Mouse (Mus musculus) heart, adult 8-10 months (tissue): ENCODE results near the gene Galnt12. TPM values are rescaled to one million over a fixed set of nuclear protein-coding genes. Genes with fewer than 3 reads are reported as not detected.

Experiments
- DNase-seq: peaks from one replicate; pipeline ENCODE4 v3.0.0; 2022; ENCODE audit warnings: low spot score
- total RNA-seq, 4 experiments: library from RNA; stranded (reverse); gene quantifications; 2 replicates each; pipeline ENCODE4 v1.2.4; 2022

Galnt12 gene
- total RNA-seq, 4 experiments from 2014 or later = 0.14 to 0.44 (median 0.24) TPM

GRCm38 (mm10) chr4:47093647-47094046 lies 1.9 kb downstream of the Galnt12 start:
- DNase-seq = no peak

DNA sequence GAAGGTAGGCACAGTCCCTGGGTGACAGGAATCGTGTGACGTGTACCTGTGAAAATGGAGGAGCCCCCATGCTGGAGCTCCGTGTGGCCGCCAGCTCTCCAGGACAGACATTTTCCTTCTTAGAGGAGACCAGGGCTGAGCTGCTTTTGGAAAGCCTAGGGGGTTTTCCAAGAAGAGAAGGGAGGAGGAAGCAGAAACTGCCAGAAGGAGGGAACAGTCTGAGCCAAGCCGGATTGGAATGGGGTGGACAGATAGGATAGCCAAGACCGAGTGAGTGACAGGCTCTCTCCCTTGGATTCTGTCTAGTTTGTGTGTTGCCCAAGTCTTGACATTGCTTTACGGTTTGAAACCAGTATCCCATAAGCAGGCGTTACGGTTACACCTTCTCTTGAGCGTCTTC lies 11.9 kb downstream of the Galnt12 start:
- no peak for DNase-seq

DNA sequence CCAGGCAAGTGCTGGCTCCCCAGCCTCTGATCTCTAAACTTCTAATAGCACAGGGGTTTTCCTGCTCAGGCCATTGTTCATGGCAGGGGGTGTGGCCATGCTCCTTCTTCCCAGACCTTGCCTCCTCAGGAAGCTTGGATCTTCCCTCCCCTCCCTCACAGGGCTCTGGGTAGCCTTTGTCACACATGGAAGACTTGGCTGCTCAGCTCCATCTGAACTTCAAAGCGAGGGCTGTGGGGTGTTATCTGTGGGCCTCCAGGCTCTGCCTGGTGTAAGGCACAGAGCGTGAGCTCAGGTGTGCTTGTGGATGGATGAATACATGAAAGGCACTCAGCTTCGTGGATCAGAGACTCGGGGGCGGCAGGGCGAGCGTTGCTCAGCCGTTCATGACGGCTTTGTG lies 20.2 kb downstream of the Galnt12 start:
- DNase-seq = no peak

GRCm38 (mm10) chr4:47112560-47112959 lies 20.9 kb downstream of the Galnt12 start:
- DNase-seq = no peak

GRCm38 (mm10) chr4:47122051-47122706 lies 30.5 kb downstream of the Galnt12 start:
- no peak for DNase-seq

GRCm38 (mm10) chr4:47124140-47124711 lies 32.5 kb downstream of the Galnt12 start:
- DNase-seq = no peak

- DNase-seq = no peak
Observed at GRCm38 (mm10) chr4:47128515-47128914, 36.8 kb downstream of the Galnt12 start.

- DNase-seq = no peak
Observed at GRCm38 (mm10) chr4:47129572-47129971, 37.9 kb downstream of the Galnt12 start.

DNA sequence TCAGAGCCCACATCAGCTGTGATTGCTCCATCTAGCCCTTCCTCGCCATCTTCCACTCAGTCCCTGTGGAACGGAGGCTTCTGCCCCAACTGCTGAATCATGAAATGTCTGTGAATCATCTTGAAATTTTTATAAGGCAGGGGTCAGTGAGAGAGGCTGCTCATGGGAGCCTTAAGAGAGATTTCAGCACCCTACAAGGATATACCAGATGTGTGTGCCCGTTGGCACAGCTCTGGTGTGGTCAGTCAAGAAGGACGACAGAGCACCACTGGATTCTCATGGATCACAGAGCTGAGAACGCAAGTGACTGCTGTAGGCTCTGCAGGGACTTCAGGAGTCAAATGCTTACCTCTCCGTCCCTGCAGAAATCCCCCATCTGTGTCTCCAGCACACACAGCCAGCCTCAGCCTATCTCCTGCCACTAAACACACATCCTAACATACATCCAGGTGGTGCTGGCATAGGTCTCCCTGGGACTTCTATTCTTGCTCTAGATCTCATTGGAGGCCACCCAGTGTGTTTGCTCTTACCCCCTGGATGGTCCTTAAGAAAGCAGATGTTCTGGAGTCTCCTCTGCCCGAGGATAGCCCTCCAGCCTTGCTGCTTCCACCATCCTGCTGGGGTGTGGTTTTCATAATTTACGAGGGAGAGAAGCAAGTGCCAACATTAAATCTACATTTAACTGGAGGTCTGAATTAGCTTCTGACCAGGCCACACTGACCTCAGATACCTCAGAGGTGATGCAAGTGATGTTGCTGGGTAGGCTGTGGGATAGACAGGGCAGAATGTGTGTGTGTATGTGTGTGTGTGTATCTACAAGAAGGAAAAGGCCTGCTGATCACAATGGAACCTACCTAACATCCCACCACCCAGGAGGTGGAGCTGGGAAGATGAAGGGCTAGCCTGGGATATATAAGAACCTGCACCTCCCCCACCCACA lies 38.7 kb downstream of the Galnt12 start:
- DNase-seq = no peak

DNA sequence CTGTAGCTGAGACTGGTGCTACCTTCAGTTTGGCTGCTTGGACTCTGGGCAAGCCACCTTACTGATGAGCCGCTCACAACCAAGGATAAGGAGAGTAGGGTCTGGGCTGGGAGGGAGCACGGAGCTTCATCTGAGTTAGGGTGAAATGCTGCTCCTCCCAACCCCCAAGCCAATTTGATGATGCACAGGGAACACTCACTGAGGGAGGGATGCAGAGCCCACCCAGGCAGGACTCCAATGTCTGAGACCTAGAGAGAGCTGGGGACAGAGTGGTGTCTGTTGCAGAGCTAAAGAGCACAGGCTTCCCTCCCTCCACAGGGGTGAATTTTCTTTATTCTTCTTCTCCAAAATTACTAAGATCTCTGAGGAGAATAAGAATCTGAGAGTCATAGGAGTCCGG lies 40.2 kb downstream of the Galnt12 start:
- DNase-seq = no peak

DNA sequence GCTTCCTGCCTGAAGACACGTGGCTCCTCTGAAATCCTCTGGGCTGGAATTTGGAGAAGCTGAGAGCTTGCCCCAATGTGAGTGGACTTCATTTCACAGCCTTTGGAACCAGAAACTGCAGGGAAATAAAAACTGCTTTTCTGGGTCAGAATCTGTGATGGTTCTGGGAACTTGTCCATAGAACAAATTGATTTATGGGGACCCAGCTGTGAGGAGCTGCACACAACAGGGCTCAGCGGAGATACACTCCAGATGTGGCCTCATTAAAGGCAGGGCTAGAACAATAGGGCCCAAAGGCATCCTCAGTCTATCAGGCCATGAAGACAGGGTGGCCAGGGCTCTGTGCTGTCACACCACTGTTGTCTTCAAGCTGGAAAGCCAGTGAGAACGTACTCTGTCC lies 40.7 kb downstream of the Galnt12 start:
- DNase-seq = peak; percentile 64

- peak; percentile 81 for DNase-seq
Observed at GRCm38 (mm10) chr4:47136699-47137101, 45.0 kb downstream of the Galnt12 start.

- DNase-seq = peak; percentile 74
Observed at GRCm38 (mm10) chr4:47137479-47137878, 45.8 kb downstream of the Galnt12 start.

GRCm38 (mm10) chr4:47138411-47138810 lies 46.7 kb downstream of the Galnt12 start:
- no peak for DNase-seq

GRCm38 (mm10) chr4:47138967-47139777 lies 47.5 kb downstream of the Galnt12 start:
- peak; percentile 40 for DNase-seq

DNA sequence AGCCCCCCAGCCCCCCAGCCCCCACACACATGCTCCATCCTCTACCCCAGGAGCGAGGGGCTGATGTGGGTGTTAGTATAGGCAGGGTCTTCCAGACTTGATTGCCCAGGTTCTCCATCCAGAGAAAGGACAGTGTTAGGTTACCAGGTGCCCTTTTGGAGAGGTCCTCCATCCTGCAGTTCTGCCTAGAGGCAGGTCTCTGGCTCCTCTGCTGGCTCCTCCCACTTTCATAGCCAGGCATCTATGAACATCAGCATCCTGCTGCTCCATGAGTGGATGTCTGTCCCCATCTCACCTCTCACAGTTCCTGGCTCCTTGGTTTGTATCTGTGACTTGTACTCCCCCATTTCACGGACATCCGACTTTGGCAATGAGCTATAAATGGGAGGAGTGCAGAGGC lies 48.6 kb downstream of the Galnt12 start:
- no peak for DNase-seq

GRCm38 (mm10) chr4:47141444-47142154 lies 49.9 kb downstream of the Galnt12 start:
- DNase-seq = no peak

DNA sequence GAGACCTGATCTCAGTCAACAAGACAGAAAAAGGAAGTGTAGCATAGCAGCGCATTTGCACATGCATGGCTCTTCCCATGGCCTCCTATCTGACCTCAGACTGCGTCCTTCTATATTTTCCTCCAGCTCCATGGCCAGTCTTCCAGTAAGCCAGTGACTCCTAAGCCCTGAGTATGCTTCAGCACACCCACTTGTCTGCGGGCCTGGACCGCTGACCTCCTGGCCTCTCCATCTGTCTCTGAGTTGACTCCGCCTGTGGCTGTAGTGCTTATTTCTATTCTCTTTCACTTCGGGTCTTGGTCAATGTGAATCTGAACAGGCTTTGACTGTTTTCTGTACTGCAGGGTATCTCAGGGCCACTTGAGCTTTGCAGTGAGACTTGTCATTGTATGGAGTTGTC lies 52.1 kb downstream of the Galnt12 start:
- DNase-seq = no peak

GRCm38 (mm10) chr4:47145341-47145740 lies 53.6 kb downstream of the Galnt12 start:
- DNase-seq = no peak

- DNase-seq = no peak
Observed at GRCm38 (mm10) chr4:47146561-47146960, 54.9 kb downstream of the Galnt12 start.

- peak; percentile 83 for DNase-seq
Observed at GRCm38 (mm10) chr4:47149963-47150362, 58.3 kb downstream of the Galnt12 start.
